Mouse (Mus musculus): ENCODE measurements at regions not wholly inside any gene's neighbourhood (a gene's known extent, or its start where the extent isn't known, plus 50 kb on each side); places are given as distances from the start of the nearest gene placed in this dataset.

GRCm38 (mm10) chr16:29843490-29843889 is 220.7 kb upstream of the Hes1 start:
- in situ Hi-C loops (cut with MboI; ENCODE audit: low pct_unique_long_range_greater_than_20kb) = no loop called here
- no peak for TF ChIP-seq CTCF (IDR thresholded peaks at IDR 0.05)
- CTCF ChIA-PET = interaction anchor here (1.4 to 2.0 kb wide), 3 partner anchors 13 to 21 kb away, joined by 4 to 8 read pairs (median 4); no protein-coding TSS in a partner anchor
- ATAC-seq (no peak), DNase-seq (ENCODE audit: low read depth, low spot score) (no peak)
- no peaks in the 10 kb centered on the region for H3K27me3 ChIP-seq
- POLR2A ChIA-PET = interaction anchor here (0.7 to 0.9 kb wide), 2 partner anchors 15 to 18 kb away, joined by 3 read pairs; no protein-coding TSS in a partner anchor

DNA sequence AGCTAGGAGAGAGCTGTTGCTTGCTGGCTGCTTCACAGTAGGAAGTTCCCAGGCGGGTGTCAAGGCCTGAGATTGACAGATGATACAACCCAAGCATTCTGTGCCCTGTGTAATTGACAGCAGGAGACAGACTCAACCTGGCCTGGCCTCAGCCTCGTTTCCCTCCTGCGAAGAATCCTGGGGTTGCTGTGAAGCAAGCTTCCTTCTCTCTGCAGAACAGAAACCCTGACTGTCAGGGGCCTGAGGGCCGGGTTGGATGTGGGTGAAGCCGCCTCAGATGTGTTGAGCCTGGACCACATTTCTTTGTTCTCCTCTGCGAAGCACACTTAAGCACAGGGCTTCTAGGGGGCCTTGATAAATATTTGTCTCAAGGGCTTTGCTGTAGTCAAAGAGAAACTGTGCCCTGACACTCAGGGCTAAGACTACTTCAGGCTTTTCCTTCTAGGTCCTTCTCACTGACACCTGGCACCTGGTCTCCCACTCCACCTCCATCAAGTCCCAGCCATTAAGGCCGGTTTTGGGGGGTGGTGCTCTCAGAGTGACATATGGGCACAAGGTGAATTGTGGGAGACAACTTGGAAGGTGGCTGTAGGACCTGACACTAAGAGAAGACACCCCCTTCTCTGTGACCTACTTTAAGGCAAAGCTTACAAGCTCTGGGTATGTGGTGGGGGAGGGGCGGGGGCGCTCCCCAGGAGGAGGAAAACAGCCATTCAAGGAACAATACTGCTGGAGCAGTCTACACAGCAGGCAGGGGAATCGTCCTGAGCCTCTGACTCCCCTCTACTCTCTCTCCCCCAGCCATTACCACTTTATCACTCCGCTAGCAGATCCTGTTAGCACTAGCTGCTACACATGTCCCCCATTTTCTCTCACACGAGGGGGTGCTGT is 219.2 kb upstream of the Hes1 start:
- TF ChIP-seq CTCF (IDR thresholded peaks at IDR 0.05) = no peak
- ChIA-PET CTCF (interaction anchor here (1.4 to 2.0 kb wide), 3 partner anchors 12 to 30 kb away, joined by 3 to 8 read pairs (median 4); no protein-coding TSS in a partner anchor), POLR2A (no interaction called here)
- DNase-seq (ENCODE audit: low read depth, low spot score) (no peak), ATAC-seq (no peak)
- in situ Hi-C loops (cut with MboI; ENCODE audit: low pct_unique_long_range_greater_than_20kb) = no loop called here
- H3K27me3 ChIP-seq = no peaks in the 10 kb centered on the region

DNA sequence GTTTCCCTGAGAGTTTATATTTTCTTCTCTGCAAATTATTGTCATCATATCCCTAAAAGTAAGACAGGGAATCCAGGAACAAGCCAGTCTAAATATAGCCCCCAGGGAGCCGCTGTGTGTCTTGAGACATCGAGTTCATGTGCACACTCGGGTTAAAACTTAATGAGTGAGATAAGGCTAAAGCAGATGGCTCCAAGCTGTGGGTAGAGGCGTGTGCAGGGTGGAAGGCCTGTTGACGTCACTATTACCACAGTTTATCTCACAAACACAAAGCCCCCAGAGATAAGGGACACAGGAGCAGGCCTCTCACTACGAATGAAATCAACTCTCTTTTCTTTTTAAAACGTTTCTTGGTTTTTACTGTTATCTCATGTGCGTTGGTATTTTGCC is 218.6 kb upstream of the Hes1 start:
- in situ Hi-C loops (cut with MboI; ENCODE audit: low pct_unique_long_range_greater_than_20kb) = no loop called here
- DNase-seq (ENCODE audit: low read depth, low spot score) (no peak), ATAC-seq (no peak)
- ChIA-PET CTCF (interaction anchor here (1.5 kb wide), 1 partner anchor 31 kb away, joined by 3 read pairs; no protein-coding TSS in a partner anchor), POLR2A (no interaction called here)
- H3K27me3 ChIP-seq = no peaks in the 10 kb centered on the region
- TF ChIP-seq CTCF (IDR thresholded peaks at IDR 0.05) = no peak

DNA sequence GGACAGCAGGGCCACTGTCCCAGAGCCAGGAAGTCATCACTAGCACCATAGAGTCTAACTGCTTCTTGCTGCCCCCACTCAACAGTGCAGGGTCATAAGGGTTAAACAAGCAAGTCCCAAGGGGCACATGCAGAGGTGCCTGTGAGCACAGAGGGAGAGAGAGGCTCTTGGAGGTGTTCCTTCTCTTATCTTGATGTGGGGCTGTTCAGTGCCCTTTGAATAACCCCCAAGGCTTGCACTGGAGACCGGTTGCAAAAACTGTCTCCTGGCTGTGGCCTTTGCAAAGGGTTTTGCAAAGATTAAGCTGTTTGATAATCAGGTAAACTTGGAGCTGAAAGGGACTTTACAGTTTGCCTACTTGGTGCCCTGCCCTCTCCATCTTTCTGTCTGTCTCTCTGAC is 217.1 kb upstream of the Hes1 start:
- ChIA-PET POLR2A (no interaction called here), CTCF (no interaction called here)
- ATAC-seq (no peak), DNase-seq (ENCODE audit: low read depth, low spot score) (no peak)
- no peaks in the 10 kb centered on the region for H3K27me3 ChIP-seq
- no peak for TF ChIP-seq CTCF (IDR thresholded peaks at IDR 0.05)
- in situ Hi-C loops (cut with MboI; ENCODE audit: low pct_unique_long_range_greater_than_20kb) = no loop called here

GRCm38 (mm10) chr16:29847734-29848133 is 216.4 kb upstream of the Hes1 start:
- in situ Hi-C loops (cut with MboI; ENCODE audit: low pct_unique_long_range_greater_than_20kb) = no loop called here
- H3K27me3 ChIP-seq = no peaks in the 10 kb centered on the region
- CTCF ChIA-PET = interaction anchor here (0.9 to 2.0 kb wide), 2 partner anchors 12 to 213 kb away, joined by 4 to 6 read pairs; no protein-coding TSS in a partner anchor
- POLR2A ChIA-PET = no interaction called here
- ATAC-seq (no peak), DNase-seq (ENCODE audit: low read depth, low spot score) (no peak)
- no peak for TF ChIP-seq CTCF (IDR thresholded peaks at IDR 0.05)

GRCm38 (mm10) chr16:29848527-29848926 is 215.7 kb upstream of the Hes1 start:
- ATAC-seq = no peak
- CTCF ChIA-PET = interaction anchor here (0.9 to 2.0 kb wide), 3 partner anchors 11 to 218 kb away, joined by 4 to 6 read pairs (median 6); no protein-coding TSS in a partner anchor
- in situ Hi-C loops (cut with MboI; ENCODE audit: low pct_unique_long_range_greater_than_20kb) = no loop called here

DNA sequence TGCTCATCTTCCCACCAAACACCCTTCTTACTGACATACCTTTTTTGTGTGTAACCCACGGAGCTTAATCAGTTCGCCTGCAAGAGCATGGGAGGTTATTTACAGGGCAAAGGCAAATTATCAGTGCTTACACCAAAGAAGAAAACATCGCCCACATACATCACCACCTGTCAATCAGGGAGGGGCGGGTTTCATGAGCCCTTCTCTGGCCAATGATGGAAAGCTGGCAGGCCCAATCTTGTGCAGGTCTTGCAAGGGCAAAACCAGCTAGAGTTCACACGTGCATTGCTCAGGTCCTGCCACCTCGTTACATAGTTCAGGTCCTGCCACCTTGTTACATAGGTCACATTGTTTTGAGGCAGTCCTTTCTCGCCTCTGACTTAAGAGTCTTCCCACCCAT is 214.7 kb upstream of the Hes1 start:
- no peak for ATAC-seq
- no peaks in the 10 kb centered on the region for H3K27me3 ChIP-seq

More at GRCm38 (mm10) chr16:29848527-29848926, 215.7 kb upstream of the Hes1 start:
- no peak for TF ChIP-seq CTCF (IDR thresholded peaks at IDR 0.05)
- no peak for DNase-seq (ENCODE audit: low read depth, low spot score)
- H3K27me3 ChIP-seq = no peaks in the 10 kb centered on the region
- POLR2A ChIA-PET = interaction anchor here (1.0 kb wide), 1 partner anchor 217 kb away, joined by 3 read pairs; no protein-coding TSS in a partner anchor

GRCm38 (mm10) chr16:29850616-29851015 is 213.6 kb upstream of the Hes1 start:
- POLR2A ChIA-PET = no interaction called here
- DNase-seq (ENCODE audit: low read depth, low spot score) (no peak), ATAC-seq (no peak)
- H3K27me3 ChIP-seq = no peaks in the 10 kb centered on the region
- CTCF ChIA-PET = no interaction called here
- in situ Hi-C loops (cut with MboI; ENCODE audit: low pct_unique_long_range_greater_than_20kb) = no loop called here
- no peak for TF ChIP-seq CTCF (IDR thresholded peaks at IDR 0.05)

More for the DNA sequence above, 214.7 kb upstream of the Hes1 start:
- in situ Hi-C loops (cut with MboI; ENCODE audit: low pct_unique_long_range_greater_than_20kb) = no loop called here
- no peak for TF ChIP-seq CTCF (IDR thresholded peaks at IDR 0.05)
- CTCF ChIA-PET = interaction anchor here (1.5 to 2.0 kb wide), 2 partner anchors 10 to 217 kb away, joined by 6 read pairs; no protein-coding TSS in a partner anchor
- POLR2A ChIA-PET = no interaction called here
- no peak for DNase-seq (ENCODE audit: low read depth, low spot score)

DNA sequence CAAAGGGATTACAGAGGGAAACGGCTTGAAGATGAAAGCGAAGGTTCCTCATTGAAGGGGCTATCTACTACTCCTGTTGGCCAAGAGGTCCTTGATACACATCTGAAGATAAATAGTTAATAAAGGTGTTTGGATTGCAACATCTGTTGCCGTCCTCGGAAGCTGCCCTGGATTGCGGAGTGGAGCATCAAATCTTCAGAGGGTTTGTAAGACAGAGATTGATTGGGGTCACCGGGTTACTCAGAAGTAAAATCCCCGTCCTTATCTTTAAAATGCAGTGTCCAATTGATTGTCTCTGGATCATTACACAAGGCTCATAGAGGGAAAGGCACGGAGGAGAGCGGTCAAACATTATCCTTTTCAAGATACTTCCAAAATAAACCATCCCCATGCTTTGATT is 212.4 kb upstream of the Hes1 start:
- POLR2A ChIA-PET = interaction anchor here (1.0 kb wide), 1 partner anchor 25 kb away, joined by 3 read pairs; no protein-coding TSS in a partner anchor
- ATAC-seq (no peak), DNase-seq (ENCODE audit: low read depth, low spot score) (no peak)
- TF ChIP-seq CTCF (IDR thresholded peaks at IDR 0.05) = no peak
- CTCF ChIA-PET = no interaction called here
- H3K27me3 ChIP-seq = no peaks in the 10 kb centered on the region
- in situ Hi-C loops (cut with MboI; ENCODE audit: low pct_unique_long_range_greater_than_20kb) = no loop called here

DNA sequence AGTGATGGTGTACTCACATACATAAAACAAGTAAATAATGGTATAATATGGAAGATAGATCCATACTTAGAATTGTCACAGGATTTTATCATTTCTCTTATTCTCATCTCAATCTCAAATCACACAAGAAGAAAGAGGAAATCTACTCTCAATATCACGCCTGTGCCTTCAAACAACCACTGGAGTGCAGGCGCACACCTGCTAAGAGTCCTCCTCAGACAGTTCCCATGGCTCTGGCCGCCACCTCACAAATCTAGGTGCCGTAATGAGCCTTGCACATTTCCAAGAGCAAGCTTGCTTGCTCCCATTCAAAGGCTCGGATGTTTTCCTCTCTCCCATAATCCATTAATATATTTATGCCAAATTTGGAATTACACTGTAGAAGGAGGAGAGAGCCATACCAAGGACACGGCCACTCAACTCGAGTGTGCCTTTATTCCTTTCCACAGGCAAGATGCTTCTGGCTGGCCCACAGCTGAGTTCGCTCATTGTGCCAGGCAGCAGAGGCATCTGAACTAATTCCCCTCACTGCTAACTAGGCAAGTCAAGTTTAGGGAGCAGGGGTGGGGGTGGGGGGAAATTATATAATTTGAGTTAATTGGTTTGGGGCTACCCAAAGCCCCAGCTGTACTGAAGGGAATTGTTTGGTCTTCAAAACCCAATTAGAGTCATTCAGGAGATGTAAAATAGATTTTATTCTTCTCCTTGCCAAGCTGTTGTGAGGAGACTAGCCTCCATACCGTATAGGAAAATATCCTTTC is 209.2 kb upstream of the Hes1 start:
- CTCF ChIA-PET = interaction anchor here (1.3 kb wide), 1 partner anchor 16 kb away, joined by 3 read pairs; no protein-coding TSS in a partner anchor
- POLR2A ChIA-PET = no interaction called here
- DNase-seq (ENCODE audit: low read depth, low spot score) = no peak
- ATAC-seq = no peak
- in situ Hi-C loops (cut with MboI; ENCODE audit: low pct_unique_long_range_greater_than_20kb) = no loop called here
- no peaks in the 10 kb centered on the region for H3K27me3 ChIP-seq
- TF ChIP-seq CTCF (IDR thresholded peaks at IDR 0.05) = no peak
